Mouse (Mus musculus) NIH3T3 (cell line): ENCODE data around the gene Atg4b.
"Not testable (repeated sequence)": the region's sequence is repeated elsewhere in the genome, so short reads cannot be mapped to it uniquely, and the experiment has no call there.

Experiments
- DNase-seq: peaks from one replicate; pipeline ENCODE4 v3.0.0-alpha.2; 2012; ENCODE audit warnings: low read depth

The Atg4b gene

GRCm38 (mm10) chr1:93818722-93819121 lies 67.4 kb downstream of the Atg4b start:
- no peak for DNase-seq

- no peak for DNase-seq
These were observed 72.6 kb downstream of the Atg4b start for GRCm38 (mm10) chr1:93823796-93824495.

GRCm38 (mm10) chr1:93824609-93825008 lies 73.3 kb downstream of the Atg4b start, which contains the start of gene D2hgdh:
D2hgdh (plus strand) TSS chr1:93824909.
- DNase-seq = peak; percentile 27

- DNase-seq = peak; percentile 98
These were observed 73.9 kb downstream of the Atg4b start for GRCm38 (mm10) chr1:93825105-93825674.

- peak; percentile 23 for DNase-seq
These were observed 74.7 kb downstream of the Atg4b start for GRCm38 (mm10) chr1:93825771-93826539.

- no peak for DNase-seq
These were observed 75.2 kb downstream of the Atg4b start for GRCm38 (mm10) chr1:93826540-93826835.

- DNase-seq = peak; percentile 0
These were observed 81.6 kb downstream of the Atg4b start for GRCm38 (mm10) chr1:93832754-93833360.

- peak; percentile 1 for DNase-seq
These were observed 83.4 kb downstream of the Atg4b start for GRCm38 (mm10) chr1:93834671-93835150.

- DNase-seq = peak; percentile 3
These were observed 83.9 kb downstream of the Atg4b start for GRCm38 (mm10) chr1:93835211-93835610.

- DNase-seq = peak; percentile 81
These were observed 84.7 kb downstream of the Atg4b start for GRCm38 (mm10) chr1:93835876-93836531.

- peak; percentile 1 for DNase-seq
These were observed 85.2 kb downstream of the Atg4b start for GRCm38 (mm10) chr1:93836532-93836913.

GRCm38 (mm10) chr1:93837335-93837734 lies 86.0 kb downstream of the Atg4b start:
- DNase-seq = peak; percentile 1

GRCm38 (mm10) chr1:93838569-93838968 lies 87.3 kb downstream of the Atg4b start:
- DNase-seq = not testable (repeated sequence)
